Mouse (Mus musculus): ENCODE results near the gene Gm45234. TPM values are rescaled to one million over a fixed set of nuclear protein-coding genes. Genes with fewer than 3 reads are reported as not detected.

Gene Gm45234
- total RNA-seq, 1 experiment, result 0.13 TPM

DNA sequence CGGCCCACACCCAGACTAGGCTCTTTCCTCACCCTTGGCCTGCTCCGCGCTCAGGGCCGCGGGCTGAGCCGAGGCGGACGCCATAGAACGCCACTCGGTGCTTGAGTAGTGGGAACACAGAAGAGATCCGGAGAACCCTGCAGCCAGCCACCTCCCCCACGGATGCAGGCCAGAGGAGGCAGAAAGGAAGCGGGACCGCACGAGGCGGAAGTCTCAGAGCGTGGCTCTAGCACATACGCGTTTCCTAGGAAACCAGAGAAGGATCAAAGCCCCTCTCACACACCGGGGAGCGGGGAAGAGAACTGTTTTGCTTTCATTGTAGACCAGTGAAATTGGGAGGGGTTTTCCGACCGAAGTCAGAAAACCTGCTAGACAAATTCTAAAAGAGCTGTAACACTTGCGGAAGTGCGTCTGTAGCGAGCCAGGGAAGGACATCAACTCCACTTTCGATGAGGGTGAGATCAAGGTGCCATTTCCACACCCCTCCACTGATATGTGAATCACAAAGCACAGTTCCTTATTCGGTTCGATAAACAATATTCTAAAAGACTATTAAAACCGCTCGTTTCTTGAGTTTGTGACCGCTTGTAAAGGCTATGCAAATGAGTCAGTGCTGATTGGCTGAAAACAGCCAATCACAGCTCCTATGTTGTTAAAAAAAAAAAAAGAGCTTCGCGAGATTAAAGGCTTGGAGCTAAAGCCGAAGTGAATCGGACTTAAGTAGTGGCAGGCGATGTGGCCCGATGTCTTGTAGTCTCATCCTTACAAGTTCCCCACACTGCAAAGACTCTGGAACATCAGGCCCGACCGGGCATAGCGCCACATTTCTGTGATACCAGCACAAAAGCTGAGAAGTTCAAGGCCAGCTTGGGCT, 14.7 kb downstream of the Gm45234 start, which contains the start of gene Grcc10:
Gene Grcc10 (minus strand): TSS at position 487 of the 874 bp plus-strand sequence.
- H3K36me3 ChIP-seq (ENCODE audit: control insufficient read depth, insufficient read depth, low read length, poor library complexity, severe bottlenecking), result peaks cover 8% of the 10 kb centered on the region; the same call in 1 of the 2 replicates
- peak; percentile 93 for DNase-seq (ENCODE audit: low read depth, low spot score)
- peak within 1 kb of the TSS; percentile 55 to 61 for H3K4me3 ChIP-seq (ENCODE audit: insufficient read depth in 1 of 2, low read depth in 1 of 2, low read length in 2 of 2, poor library complexity in 1 of 2, severe bottlenecking in 1 of 2)
- in situ Hi-C loops (cut with MboI; ENCODE audit: low sequenced_read_pairs in 2 of 2, unreplicated experiment in 2 of 2), result no loop called here
- H3K9ac ChIP-seq (ENCODE audit: insufficient read depth, low read depth, low read length, poor library complexity, severe bottlenecking), result peak within 1 kb of the TSS; percentile 73
- peaks cover 0 to 16% of the 10 kb centered on the region in 2 experiments; a peak in 2 of 4 replicates for H3K4me1 ChIP-seq (ENCODE audit: control insufficient read depth in 2 of 2, insufficient read depth in 2 of 2, low read length in 2 of 2, poor library complexity in 1 of 2)
- peak within 1 kb of the TSS; percentile 79 for H3K27ac ChIP-seq (ENCODE audit: insufficient read depth, low read depth, low read length, poor library complexity, severe bottlenecking)
- no peaks in the 10 kb centered on the region for H3K9me3 ChIP-seq (ENCODE audit: control insufficient read depth, insufficient read depth, low read depth, low read length)
- peak; percentile 99 for TF ChIP-seq ZNF384 (IDR thresholded peaks at IDR 0.05; ENCODE audit: low read depth, low read length)
- peak; percentile 83 for TF ChIP-seq HCFC1 (IDR thresholded peaks at IDR 0.05; ENCODE audit: borderline replicate concordance, insufficient read depth, low read length)
- TF ChIP-seq ZC3H11A (IDR thresholded peaks at IDR 0.05; ENCODE audit: borderline replicate concordance, low read depth, low read length), result no peak
- TF ChIP-seq CHD2 (IDR thresholded peaks at IDR 0.05; ENCODE audit: low read depth, low read length), result peak; percentile 94

DNA sequence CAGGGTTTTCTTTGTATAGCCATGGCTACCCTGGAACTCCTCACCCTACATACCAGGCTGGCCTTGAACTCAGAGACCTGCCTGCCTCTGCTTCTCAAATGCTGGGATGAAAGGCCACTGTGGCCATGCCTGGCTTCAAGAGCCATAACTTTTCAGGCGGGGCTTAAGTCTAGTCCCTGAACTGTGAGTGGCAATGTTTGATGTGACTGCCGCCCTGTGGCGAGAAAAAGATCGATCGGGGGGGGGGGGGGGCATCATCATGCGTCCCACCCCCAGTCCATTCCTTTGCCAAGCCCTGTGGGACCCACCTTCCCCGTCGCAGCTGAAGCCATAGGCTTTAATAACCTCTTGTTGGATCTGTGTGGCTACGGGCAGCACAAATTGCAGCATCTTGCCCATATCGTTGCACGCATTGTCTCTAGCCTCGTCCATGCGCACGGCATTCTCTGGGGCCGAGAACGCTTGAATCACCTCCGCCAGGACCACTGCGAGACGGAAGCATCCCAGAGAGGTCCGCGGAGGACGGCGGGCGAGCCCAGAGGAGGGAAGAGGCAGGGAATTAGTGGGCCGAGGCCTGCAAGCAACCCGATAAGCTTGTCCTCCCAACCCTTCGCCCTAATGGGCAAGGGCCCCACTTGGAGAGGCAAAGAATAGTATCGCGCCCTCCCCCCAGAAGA, 15.5 kb downstream of the Gm45234 start:
- no peak for DNase-seq (ENCODE audit: low read depth, low spot score)
- H3K27ac ChIP-seq (ENCODE audit: insufficient read depth, low read depth, low read length, poor library complexity, severe bottlenecking), result peak overlapping the region; percentile 65
- H3K9ac ChIP-seq (ENCODE audit: insufficient read depth, low read depth, low read length, poor library complexity, severe bottlenecking), result peak overlapping the region; percentile 73
- H3K9me3 ChIP-seq (ENCODE audit: control insufficient read depth, insufficient read depth, low read depth, low read length), result no peaks in the 10 kb centered on the region
- peaks cover 8% of the 10 kb centered on the region; the same call in 1 of the 2 replicates for H3K36me3 ChIP-seq (ENCODE audit: control insufficient read depth, insufficient read depth, low read length, poor library complexity, severe bottlenecking)
- no peak for TF ChIP-seq CHD2 (IDR thresholded peaks at IDR 0.05; ENCODE audit: low read depth, low read length)
- peak overlapping the region; percentile 55 to 61 for H3K4me3 ChIP-seq (ENCODE audit: insufficient read depth in 1 of 2, low read depth in 1 of 2, low read length in 2 of 2, poor library complexity in 1 of 2, severe bottlenecking in 1 of 2)
- in situ Hi-C loops (cut with MboI; ENCODE audit: low sequenced_read_pairs in 2 of 2, unreplicated experiment in 2 of 2), result no loop called here
- peaks cover 0 to 16% of the 10 kb centered on the region in 2 experiments; a peak in 2 of 4 replicates for H3K4me1 ChIP-seq (ENCODE audit: control insufficient read depth in 2 of 2, insufficient read depth in 2 of 2, low read length in 2 of 2, poor library complexity in 1 of 2)

- no peak overlapping the region; the same call in 1 of the 2 replicates for H3K9ac ChIP-seq (ENCODE audit: insufficient read depth, low read depth, low read length, poor library complexity, severe bottlenecking)
- no peak overlapping the region for H3K4me3 ChIP-seq (ENCODE audit: insufficient read depth in 1 of 2, low read depth in 1 of 2, low read length in 2 of 2, poor library complexity in 1 of 2, severe bottlenecking in 1 of 2)
- in situ Hi-C loops (cut with MboI; ENCODE audit: low sequenced_read_pairs in 2 of 2, unreplicated experiment in 2 of 2), result no loop called here
- H3K36me3 ChIP-seq (ENCODE audit: control insufficient read depth, insufficient read depth, low read length, poor library complexity, severe bottlenecking), result peaks cover 4% of the 10 kb centered on the region; the same call in 1 of the 2 replicates
- H3K4me1 ChIP-seq (ENCODE audit: control insufficient read depth in 2 of 2, insufficient read depth in 2 of 2, low read length in 2 of 2, poor library complexity in 1 of 2), result peaks cover 0 to 13% of the 10 kb centered on the region in 2 experiments; a peak in 2 of 4 replicates
- no peak for TF ChIP-seq CHD2 (IDR thresholded peaks at IDR 0.05; ENCODE audit: low read depth, low read length)
- no peak for TF ChIP-seq ZC3H11A (IDR thresholded peaks at IDR 0.05; ENCODE audit: borderline replicate concordance, low read depth, low read length)
- TF ChIP-seq MAFK (IDR thresholded peaks at IDR 0.05; ENCODE audit: insufficient read depth, low read depth, low read length), result no peak
- no peak for TF ChIP-seq ZNF384 (IDR thresholded peaks at IDR 0.05; ENCODE audit: low read depth, low read length)
- TF ChIP-seq HCFC1 (IDR thresholded peaks at IDR 0.05; ENCODE audit: borderline replicate concordance, insufficient read depth, low read length), result no peak
- H3K27ac ChIP-seq (ENCODE audit: insufficient read depth, low read depth, low read length, poor library complexity, severe bottlenecking), result no peak overlapping the region
- no peaks in the 10 kb centered on the region for H3K9me3 ChIP-seq (ENCODE audit: control insufficient read depth, insufficient read depth, low read depth, low read length)
- DNase-seq (ENCODE audit: low read depth, low spot score), result no peak
Measured at GRCm38 (mm10) chr6:124739231-124739796, 16.5 kb downstream of the Gm45234 start.

- peak; percentile 84 for DNase-seq (ENCODE audit: low read depth, low spot score)
- Histone ChIP-seq H3K4me3 (ENCODE audit: insufficient read depth in 1 of 2, low read depth in 1 of 2, low read length in 2 of 2, poor library complexity in 1 of 2, severe bottlenecking in 1 of 2) (peak within 1 kb of the TSS in 1 of 2 experiments; percentile 16; a peak in 2 of 4 replicates), H3K9me3 (ENCODE audit: control insufficient read depth, insufficient read depth, low read depth, low read length) (no peaks in the 10 kb centered on the region), H3K27ac (ENCODE audit: insufficient read depth, low read depth, low read length, poor library complexity, severe bottlenecking) (no peak within 1 kb of the TSS), H3K4me1 (ENCODE audit: control insufficient read depth in 2 of 2, insufficient read depth in 2 of 2, low read length in 2 of 2, poor library complexity in 1 of 2) (peaks cover 0 to 16% of the 10 kb centered on the region in 2 experiments; a peak in 2 of 4 replicates), H3K36me3 (ENCODE audit: control insufficient read depth, insufficient read depth, low read length, poor library complexity, severe bottlenecking) (peaks cover 4% of the 10 kb centered on the region; the same call in 1 of the 2 replicates), H3K9ac (ENCODE audit: insufficient read depth, low read depth, low read length, poor library complexity, severe bottlenecking) (peak within 1 kb of the TSS; percentile 48)
- in situ Hi-C loops (cut with MboI; ENCODE audit: low sequenced_read_pairs in 2 of 2, unreplicated experiment in 2 of 2), result no loop called here
- TF ChIP-seq HCFC1 (IDR thresholded peaks at IDR 0.05; ENCODE audit: borderline replicate concordance, insufficient read depth, low read length), result no peak
- no peak for TF ChIP-seq CHD2 (IDR thresholded peaks at IDR 0.05; ENCODE audit: low read depth, low read length)
- TF ChIP-seq MAFK (IDR thresholded peaks at IDR 0.05; ENCODE audit: insufficient read depth, low read depth, low read length), result no peak
- no peak for TF ChIP-seq ZC3H11A (IDR thresholded peaks at IDR 0.05; ENCODE audit: borderline replicate concordance, low read depth, low read length)
- no peak for TF ChIP-seq ZNF384 (IDR thresholded peaks at IDR 0.05; ENCODE audit: low read depth, low read length)
Measured at GRCm38 (mm10) chr6:124738511-124739023, 17.3 kb downstream of the Gm45234 start, which contains the start of gene Ptpn6. Ptpn6 (minus strand) TSS chr6:124738714.

All from ES-E14 (cell line).